Mouse (Mus musculus) E14TG2a.4 (cell line): ENCODE data around the gene Ifit1bl1.

Source experiments
- CTCF ChIP-seq: conservative IDR thresholded peaks from 2 replicates; pipeline ENCODE4 v1.5.1; 2014; ENCODE audit warnings: low read length
- NANOG ChIP-seq: IDR thresholded peaks from 2 replicates; pipeline ENCODE4 v1.6.1; 2014; ENCODE audit warnings: borderline replicate concordance, low read length, mixed read lengths
- POU5F1 ChIP-seq: IDR thresholded peaks from 2 replicates; pipeline ENCODE4 v1.6.1; 2014; ENCODE audit warnings: low read length, borderline replicate concordance

DNA sequence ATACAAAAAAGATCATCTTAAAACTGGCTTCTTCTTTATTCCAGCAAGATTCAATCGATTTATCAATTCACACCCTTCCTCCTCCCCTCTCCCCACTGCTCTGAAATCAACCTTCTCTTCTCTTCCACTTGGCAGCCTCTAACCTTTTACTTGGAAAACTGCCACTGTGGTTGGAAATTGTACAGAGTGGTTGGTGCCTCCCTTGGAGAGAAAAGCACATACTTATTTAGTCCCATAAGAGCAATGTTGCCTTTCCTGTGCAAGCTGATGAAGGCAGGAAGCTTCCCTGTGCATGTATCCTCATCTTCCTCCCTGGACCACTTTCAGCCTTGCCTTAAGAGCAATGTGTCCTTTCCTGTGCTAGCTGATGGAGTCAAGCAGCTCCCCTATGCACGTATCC, 3.4 kb downstream of the Ifit1bl1 start:
- no peak for TF ChIP-seq CTCF
- no peak for TF ChIP-seq NANOG
- TF ChIP-seq POU5F1: no peak
